Mouse (Mus musculus): ENCODE data around the gene Anapc11. TPM values are rescaled to one million over a fixed set of nuclear protein-coding genes. Genes with fewer than 3 reads are reported as not detected.
A peak's percentile ranks its signal among the peaks of the same experiment; 100 is the strongest.
"Not testable (repeated sequence)": the region's sequence is repeated elsewhere in the genome, so short reads cannot be mapped to it uniquely, and the experiment has no call there.

The Anapc11 gene
- total RNA-seq, 2 experiments from 2014 or later, result 95.1 to 105 TPM

- intact Hi-C loops (cut with DNase I), result loop anchor here (2.0 kb wide), 1 partner anchor 55 kb away; no protein-coding TSS in a partner anchor
- DNase-seq, result no peak
Measured at GRCm38 (mm10) chr11:120573585-120574277, 24.5 kb upstream of the Anapc11 start.

DNA sequence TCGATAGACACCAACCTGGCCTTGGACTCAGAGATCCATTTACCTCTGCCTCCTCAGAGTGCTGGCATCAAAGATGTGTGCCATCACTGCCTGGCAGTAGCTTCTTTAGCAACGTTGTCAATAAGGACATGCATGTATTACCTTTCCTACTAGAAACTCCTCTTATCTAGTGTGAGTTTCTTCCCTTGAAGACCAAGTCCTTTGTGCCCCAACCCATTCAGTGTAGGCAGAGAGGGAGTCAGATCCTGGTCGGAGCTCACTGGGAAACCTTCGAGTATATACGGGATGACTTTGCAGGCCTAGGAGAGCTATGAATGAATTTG lies 24.0 kb upstream of the Anapc11 start:
- intact Hi-C loops (cut with DNase I), result no loop called here

DNA sequence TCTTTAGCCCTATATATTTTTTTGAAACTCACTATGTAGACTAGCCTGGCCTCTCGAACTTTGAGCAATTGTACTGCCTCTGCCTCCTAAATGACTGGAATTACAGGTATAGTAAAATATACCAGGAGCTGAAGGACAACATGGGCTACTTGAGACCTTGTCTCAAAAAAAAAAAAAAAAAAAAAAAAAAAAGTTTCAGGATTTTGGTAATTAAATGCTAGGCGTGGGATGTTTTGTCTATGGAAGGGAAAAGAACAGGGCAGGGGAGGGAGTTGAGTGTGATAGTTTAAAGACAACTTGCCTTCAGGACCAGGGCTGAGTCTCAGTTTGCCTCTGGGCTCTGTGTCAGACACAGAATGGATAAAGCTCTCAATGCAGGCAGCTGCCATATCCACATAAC lies 23.2 kb upstream of the Anapc11 start:
- DNase-seq, result no peak
- intact Hi-C loops (cut with DNase I), result no loop called here

More for the DNA sequence above, 24.0 kb upstream of the Anapc11 start:
- DNase-seq, result no peak

DNA sequence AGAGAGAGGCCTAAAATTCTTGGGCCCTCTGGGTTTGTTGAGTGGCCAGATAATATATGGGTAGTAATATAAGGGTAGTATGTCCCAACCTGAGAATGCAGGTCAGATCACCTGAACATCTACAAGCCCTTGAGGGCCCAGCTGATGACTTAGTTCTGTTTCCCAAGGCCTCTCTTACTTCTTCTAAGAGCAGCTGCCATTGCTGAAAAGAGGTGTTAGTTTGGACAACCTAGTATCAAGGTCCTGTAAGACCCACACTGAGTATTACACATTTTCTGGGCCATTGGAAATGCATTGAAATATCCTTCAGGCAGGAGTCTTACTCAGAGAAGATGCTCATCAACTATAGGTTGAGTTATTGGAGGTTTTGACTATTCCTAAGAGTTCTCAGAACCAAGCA lies 22.3 kb upstream of the Anapc11 start:
- intact Hi-C loops (cut with DNase I), result no loop called here
- no peak for DNase-seq

DNA sequence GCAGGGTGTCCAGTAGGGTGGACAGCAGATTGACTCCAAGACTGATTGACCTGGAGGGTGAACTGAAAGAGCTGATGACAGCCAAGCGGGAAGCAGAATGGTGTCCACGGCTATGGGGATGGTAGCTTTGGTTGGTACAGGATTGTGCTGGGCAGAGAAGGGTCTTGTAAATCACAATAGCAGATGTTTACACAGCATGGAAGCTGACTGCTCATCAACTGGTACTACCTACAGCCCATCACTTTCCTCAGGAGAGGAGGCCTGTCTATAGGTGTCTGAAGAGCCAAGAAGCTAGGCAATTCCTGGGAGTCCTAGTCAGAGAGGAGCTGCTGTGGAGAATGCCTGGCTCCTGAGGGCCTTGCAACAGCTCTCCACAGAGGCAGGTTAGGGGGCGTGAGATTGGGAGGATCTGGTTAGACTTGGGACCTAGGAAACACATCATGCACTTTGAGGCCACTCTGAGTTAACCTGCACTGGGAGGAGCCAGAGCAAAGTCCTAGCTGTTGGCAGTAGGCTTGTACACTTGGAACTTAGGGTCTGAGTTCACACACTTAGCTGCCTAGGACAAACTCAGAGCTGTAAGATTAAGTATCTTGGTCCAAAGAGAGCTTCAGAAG lies 21.7 kb upstream of the Anapc11 start:
- no peak for DNase-seq
- intact Hi-C loops (cut with DNase I), result no loop called here

DNA sequence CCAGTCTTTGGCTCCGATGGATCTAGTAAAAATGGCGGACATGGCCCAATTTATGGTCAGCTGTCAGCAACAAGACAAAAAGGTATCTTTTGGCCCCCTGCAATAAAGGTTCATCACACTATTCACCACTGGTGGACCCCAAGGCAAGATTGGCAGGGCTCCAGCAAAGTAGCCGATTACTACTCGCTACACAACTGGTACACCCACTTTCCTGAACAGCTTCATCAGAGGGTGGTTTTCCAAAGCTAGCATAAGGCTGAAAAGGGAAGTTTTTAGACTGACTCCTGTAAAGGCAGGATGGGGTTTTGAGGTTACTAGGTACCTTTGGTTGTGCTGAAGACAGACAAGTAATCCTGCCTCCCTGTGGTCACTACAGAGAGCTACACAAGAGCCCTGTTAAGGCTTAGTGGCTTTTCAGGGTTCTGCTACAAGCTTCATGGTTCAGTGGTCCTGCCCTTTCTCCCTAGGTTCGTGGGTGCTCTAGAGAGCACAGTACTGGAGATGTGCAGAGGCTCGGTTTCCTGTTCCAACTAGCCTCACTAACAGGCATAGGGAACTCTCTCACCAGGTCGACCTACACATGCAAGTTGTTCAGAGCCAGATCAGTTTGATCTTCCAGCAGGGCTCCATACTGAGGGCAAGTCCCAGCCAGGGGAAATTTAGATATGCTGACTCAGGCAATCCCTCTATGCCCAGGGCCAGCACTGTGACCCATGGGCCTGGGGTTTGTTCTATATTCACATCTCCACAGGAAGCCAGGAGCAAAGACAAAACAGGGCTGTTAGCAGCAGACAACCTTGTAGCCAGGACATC lies 20.8 kb upstream of the Anapc11 start:
- intact Hi-C loops (cut with DNase I), result loop anchor here (2.0 kb wide), 1 partner anchor 61 kb away; no protein-coding TSS in a partner anchor
- peak in 1 of 2 experiments; percentile 45 for DNase-seq

DNA sequence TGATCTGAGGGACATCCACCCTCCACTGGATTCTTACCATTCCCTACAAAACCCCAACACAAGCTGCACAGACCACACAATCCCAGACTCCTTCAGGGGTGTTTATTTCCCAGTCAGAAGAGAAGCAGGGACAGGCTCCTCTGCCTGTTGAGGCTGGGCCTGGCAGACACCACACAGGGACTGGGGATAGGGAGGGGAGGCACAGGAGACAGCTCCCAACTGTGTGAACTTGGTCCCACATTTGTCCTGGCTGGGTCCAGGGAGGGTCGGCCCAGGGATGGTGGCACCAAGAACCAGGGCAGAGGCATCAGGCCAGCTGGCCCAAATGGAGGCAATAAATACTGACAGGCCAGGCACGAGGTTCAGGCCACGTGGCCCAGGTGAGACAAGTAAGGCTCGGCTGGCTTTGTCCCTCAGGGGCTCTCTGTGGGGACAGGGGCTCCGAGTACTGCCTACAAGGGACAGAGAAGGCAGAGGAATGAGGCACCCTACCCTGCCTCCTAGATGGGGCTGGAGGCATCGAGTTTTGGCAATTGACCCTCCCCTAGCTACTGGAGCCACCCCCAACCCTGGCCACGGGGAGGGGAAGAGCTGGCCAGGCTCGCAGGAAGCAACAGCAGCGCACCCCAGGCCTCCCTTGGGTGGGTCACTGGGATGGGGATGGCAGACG lies 20.1 kb upstream of the Anapc11 start:
- no peak for DNase-seq
- intact Hi-C loops (cut with DNase I), result loop anchor here (2.0 kb wide), 1 partner anchor 61 kb away; no protein-coding TSS in a partner anchor

GRCm38 (mm10) chr11:120578694-120579243 lies 19.5 kb upstream of the Anapc11 start:
- intact Hi-C loops (cut with DNase I), result loop anchor here (2.0 kb wide), 1 partner anchor 62 kb away; no protein-coding TSS in a partner anchor
- DNase-seq, result no peak

DNA sequence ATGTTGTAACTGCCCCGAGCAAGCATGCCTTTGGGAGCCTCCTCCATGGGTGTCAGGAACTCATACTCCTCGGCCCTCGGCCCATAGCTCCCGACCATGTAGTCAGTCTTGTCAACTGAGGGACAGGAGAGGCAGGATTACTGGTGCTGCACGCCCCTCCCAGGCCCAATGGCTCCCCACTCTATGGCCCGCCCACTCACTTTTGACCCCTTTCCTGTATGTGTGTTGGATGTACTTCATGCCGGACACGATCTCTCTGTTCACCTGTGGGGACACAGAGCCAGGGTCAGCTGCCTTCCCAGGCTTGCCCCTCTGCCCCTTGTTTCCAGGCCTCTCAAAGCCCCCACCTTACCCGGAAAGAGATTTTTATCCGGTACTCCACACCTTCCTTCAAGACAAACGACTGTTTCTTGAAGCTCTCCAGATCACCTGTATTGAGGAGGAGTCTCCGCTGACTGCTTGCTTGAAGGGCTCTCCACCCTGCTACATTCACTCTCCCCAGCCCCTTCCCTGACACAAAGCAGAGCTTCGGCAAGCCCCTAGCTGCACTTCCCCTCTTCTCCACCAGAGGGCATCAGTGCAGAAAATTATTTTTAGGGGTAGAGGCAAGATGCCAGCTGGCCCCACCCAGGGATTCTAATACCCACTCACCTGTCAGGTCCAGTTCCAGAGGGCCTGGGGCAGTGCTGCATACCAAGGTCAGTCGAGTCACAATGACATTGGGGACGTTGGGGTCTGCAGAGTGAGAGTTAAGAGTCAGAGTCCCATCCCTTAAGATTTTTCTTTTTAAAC lies 18.7 kb upstream of the Anapc11 start:
- intact Hi-C loops (cut with DNase I), result loop anchor here (2.0 kb wide), 2 partner anchors 33 to 63 kb away; no protein-coding TSS in a partner anchor
- DNase-seq, result peak; percentile 75 to 86

- intact Hi-C loops (cut with DNase I), result loop anchor here (2.0 kb wide), 1 partner anchor 33 kb away; no protein-coding TSS in a partner anchor
- DNase-seq, result no peak
Measured at GRCm38 (mm10) chr11:120580190-120580589, 18.0 kb upstream of the Anapc11 start.

GRCm38 (mm10) chr11:120580871-120581331 lies 17.3 kb upstream of the Anapc11 start:
- intact Hi-C loops (cut with DNase I), result loop anchor here (2.0 kb wide), 1 partner anchor 32 kb away; no protein-coding TSS in a partner anchor
- peak; percentile 52 to 61 for DNase-seq

- peak; percentile 93 for DNase-seq
- intact Hi-C loops (cut with DNase I), result loop anchor here (2.0 kb wide), 2 partner anchors 17 to 31 kb away; partner anchors contain the start of genes Alyref and Anapc11
Measured at GRCm38 (mm10) chr11:120581490-120582267, 16.5 kb upstream of the Anapc11 start, which contains the start of gene Arhgdia. Arhgdia (minus strand) TSS chr11:120581624.

- peak; percentile 38 to 58 for DNase-seq
- intact Hi-C loops (cut with DNase I), result loop anchor here (2.0 kb wide), 1 partner anchor 16 kb away; the partner anchor contains the start of genes Alyref and Anapc11
Measured at GRCm38 (mm10) chr11:120582268-120582981, 15.8 kb upstream of the Anapc11 start.

GRCm38 (mm10) chr11:120582982-120583293 lies 15.3 kb upstream of the Anapc11 start:
- intact Hi-C loops (cut with DNase I), result loop anchor here (2.0 kb wide), 1 partner anchor 16 kb away; the partner anchor contains the start of genes Alyref and Anapc11
- not testable (repeated sequence) for DNase-seq

DNA sequence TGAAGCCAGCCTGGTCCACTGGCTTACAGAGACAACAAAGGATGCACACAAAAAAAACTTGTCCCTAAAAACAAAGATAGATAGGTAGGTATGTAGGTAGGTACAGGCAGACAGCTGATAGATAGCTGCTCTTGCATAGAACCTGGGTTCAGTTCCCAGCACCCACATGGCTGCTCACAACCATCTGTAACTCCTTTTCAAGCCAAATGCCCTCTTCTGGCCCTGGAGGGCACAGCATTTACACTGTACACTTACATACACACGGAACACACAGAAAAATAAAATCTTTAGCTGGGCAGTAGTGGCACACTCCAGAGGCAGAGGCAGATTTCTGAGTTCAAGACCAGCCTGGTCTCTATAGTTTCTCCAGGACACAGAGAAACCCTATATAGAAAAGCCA lies 14.3 kb upstream of the Anapc11 start:
- no peak for DNase-seq
- intact Hi-C loops (cut with DNase I), result loop anchor here (2.0 kb wide), 1 partner anchor 15 kb away; the partner anchor contains the start of genes Alyref and Anapc11

DNA sequence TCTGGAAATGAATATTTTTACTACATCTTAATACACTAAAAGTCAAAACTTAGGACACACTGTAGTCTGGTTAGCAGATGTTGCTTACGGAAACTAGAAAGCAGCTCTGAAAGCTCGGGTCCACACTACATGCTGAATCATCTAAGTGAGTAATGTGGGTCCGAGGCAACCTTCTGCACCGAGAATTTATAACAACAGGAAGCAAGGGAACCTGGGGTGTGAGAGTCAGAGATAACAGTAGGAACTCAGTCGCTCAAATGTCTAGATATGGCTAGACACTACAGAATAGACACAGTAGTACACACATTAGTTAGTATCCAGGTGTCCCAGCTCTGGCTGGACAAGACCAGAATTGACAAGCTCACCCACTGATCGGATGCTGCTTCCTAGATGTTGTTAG lies 9.7 kb upstream of the Anapc11 start:
- no peak for DNase-seq
- intact Hi-C loops (cut with DNase I), result no loop called here

All from heart, postnatal 10 days (tissue).